Mouse (Mus musculus) neural tube, embryonic 12.5 days (tissue): Measurements from ENCODE around the gene Pfn5. TPM values are rescaled to one million over a fixed set of nuclear protein-coding genes. Genes with fewer than 3 reads are reported as not detected.
"Not testable (repeated sequence)": the region's sequence is repeated elsewhere in the genome, so short reads cannot be mapped to it uniquely, and the experiment has no call there.

ENCODE experiments used
- ATAC-seq: fragments of 200-750 bp; cut with Nextera tagmentation; 2 replicates; pipeline ENCODE4 v1.8.0; 2017; ENCODE audit warnings: low read depth, mild to moderate bottlenecking, moderate TSS enrichment, moderate library complexity; ENCODE audit not compliant: low FRiP score
- H3K27ac ChIP-seq: fragments of 300-500 bp; sonication (generic); 2 replicates; pipeline ENCODE4 v1.5.1; 2016
- H3K27me3 ChIP-seq: fragments of 300-500 bp; sonication (generic); replicated peaks from 2 replicates; pipeline ENCODE4 v1.6.1; 2016; ENCODE audit warnings: mild to moderate bottlenecking
- H3K36me3 ChIP-seq: fragments of 300-500 bp; sonication (generic); 2 replicates; pipeline ENCODE4 v1.6.1; 2016; ENCODE audit warnings: mild to moderate bottlenecking
- H3K4me1 ChIP-seq: fragments of 300-500 bp; sonication (generic); 2 replicates; pipeline ENCODE4 v1.6.1; 2016
- H3K4me2 ChIP-seq: fragments of 300-500 bp; sonication (generic); replicated peaks from 2 replicates; pipeline ENCODE4 v1.6.1; 2016; ENCODE audit warnings: mild to moderate bottlenecking
- H3K4me3 ChIP-seq: fragments of 300-500 bp; sonication (generic); 2 replicates; pipeline ENCODE4 v1.5.1; 2016
- H3K9ac ChIP-seq: fragments of 300-500 bp; sonication (generic); 2 replicates; pipeline ENCODE4 v1.6.1; 2016; ENCODE audit warnings: mild to moderate bottlenecking
- H3K9me3 ChIP-seq: fragments of 300-500 bp; sonication (generic); 2 replicates; pipeline ENCODE4 v1.6.1; 2016; ENCODE audit warnings: mild to moderate bottlenecking
- WGBS: fragments of 180-500 bp; shearing (Covaris S2); methylation state at CpG from one replicate; pipeline ENCODE4 v1.1.7; 2016; 5-methylcytosine and 5-hydroxymethylcytosine counted together
- polyA plus RNA-seq: library from polyadenylated mRNA; unstranded; fragments of >200 nt; fragmentation: Nextera tagmentation; extraction: Ambion mirVana; gene quantifications from 2 replicates; pipeline ENCODE4 v1.2.1, GENCODE M21; 2016

The Pfn5 gene
- not detected in 2 replicates for polyA plus RNA-seq

DNA sequence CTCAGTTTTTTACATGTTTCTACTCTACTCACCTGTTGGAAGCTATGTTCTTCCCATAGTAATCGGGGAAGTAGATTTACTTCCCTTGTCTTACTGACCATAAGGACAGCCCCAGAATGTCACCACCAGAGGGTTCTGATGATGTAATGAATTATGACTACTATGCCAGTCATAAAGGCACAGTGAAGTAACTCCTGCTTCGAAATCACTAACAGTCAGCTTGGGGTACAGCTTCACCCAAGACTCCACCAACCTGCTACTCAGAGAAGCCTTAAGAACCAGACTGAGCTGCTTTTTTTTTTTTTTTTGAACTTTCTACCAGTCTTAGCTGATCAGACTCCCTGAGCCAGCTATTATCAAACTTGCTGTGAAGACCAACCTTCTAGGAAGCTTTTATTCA, at the start of gene Pfn5, which contains the start of gene Asb12:
Pfn5 (plus strand) TSS at position 218 of the 400 bp plus-strand sequence.
Asb12 (minus strand) TSS at position 101 of the 400 bp plus-strand sequence.
- H3K36me3 ChIP-seq, result no peaks in the 10 kb centered on the region
- 93% methylated on average over 2 of the region's 2 CpGs for WGBS
- H3K4me1 ChIP-seq, result no peaks in the 10 kb centered on the region
- no peak within 1 kb of the TSS for H3K27ac ChIP-seq
- no peak within 1 kb of the TSS for H3K4me3 ChIP-seq
- ATAC-seq, result no peak
- no peaks in the 10 kb centered on the region for H3K9me3 ChIP-seq
- H3K9ac ChIP-seq, result no peak within 1 kb of the TSS
- H3K27me3 ChIP-seq, result no peaks in the 10 kb centered on the region
- H3K4me2 ChIP-seq, result no peak within 1 kb of the TSS

DNA sequence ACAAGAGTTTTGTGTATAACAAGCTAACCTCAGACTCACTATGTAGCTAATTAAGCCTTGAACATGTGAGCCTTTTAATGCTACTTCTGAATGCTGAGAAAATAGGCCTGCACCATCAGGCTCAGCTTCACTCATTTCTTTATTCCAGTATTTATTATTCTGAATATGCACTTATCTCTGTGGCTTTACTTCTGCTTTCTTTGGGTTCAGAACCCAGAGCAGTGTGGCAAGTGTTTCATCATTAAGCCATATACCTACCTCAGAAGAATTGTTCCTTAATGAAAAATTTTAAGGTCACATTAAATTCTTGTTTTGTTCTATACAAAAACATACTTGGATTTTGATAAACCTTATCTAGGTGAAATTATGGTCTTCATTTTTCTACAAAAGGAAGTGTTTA, 34.0 kb upstream of the Pfn5 start:
- no peak overlapping the region for H3K9ac ChIP-seq
- no peaks in the 10 kb centered on the region for H3K36me3 ChIP-seq
- ATAC-seq, result no peak
- no peak overlapping the region for H3K27ac ChIP-seq
- H3K27me3 ChIP-seq, result no peaks in the 10 kb centered on the region
- H3K4me1 ChIP-seq, result no peaks in the 10 kb centered on the region
- no peak overlapping the region for H3K4me3 ChIP-seq
- no peaks in the 10 kb centered on the region for H3K9me3 ChIP-seq
- H3K4me2 ChIP-seq, result no peak overlapping the region

DNA sequence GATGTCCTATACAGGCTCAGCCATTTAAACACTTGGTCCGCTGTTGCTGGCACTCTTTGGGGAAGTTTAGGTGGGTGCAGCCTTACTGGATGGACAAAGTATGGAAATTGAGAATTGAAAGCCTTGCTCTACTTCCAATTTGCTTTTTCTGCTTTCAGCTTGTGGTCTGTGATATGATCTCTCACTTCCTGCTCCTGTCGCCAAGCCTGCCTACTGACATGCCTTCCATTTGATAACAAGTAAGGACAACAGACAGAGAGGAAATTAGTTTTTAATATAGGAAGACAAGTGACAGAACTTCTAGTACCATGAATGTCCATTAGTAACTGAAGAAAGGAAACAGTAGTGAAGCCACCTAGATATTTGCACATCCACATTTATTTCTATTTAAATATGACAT, 32.7 kb upstream of the Pfn5 start:
- Histone ChIP-seq H3K9ac (no peak overlapping the region), H3K4me1 (no peaks in the 10 kb centered on the region), H3K9me3 (no peaks in the 10 kb centered on the region), H3K4me3 (no peak overlapping the region), H3K27me3 (no peaks in the 10 kb centered on the region), H3K36me3 (no peaks in the 10 kb centered on the region), H3K27ac (no peak overlapping the region), H3K4me2 (no peak overlapping the region)
- 85% methylated on average over 2 of the region's 2 CpGs for WGBS
- ATAC-seq, result no peak

DNA sequence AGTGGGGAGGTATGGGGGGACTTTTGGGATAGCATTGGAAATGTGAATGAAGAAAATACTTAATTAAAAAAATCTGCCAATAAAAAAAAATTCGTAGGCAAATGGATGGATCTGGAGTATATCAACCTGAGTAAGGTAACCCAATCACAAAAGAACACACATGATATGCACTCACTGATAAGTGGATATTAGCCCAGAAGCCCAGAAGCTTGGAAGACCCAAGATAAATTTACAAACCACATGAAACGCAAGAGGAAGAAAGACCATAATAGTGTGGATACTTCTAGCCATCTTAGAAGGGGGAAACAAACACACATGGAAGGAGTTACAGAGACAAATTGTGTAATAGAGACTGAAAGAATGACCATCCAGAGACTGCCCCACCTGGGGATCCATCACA, 22.4 kb upstream of the Pfn5 start:
- not testable (repeated sequence) for H3K36me3 ChIP-seq, H3K27ac ChIP-seq, H3K4me1 ChIP-seq, H3K4me2 ChIP-seq, H3K9ac ChIP-seq, ATAC-seq, H3K4me3 ChIP-seq, H3K9me3 ChIP-seq, H3K27me3 ChIP-seq
- WGBS, result 87% methylated on average over 2 of the region's 2 CpGs

DNA sequence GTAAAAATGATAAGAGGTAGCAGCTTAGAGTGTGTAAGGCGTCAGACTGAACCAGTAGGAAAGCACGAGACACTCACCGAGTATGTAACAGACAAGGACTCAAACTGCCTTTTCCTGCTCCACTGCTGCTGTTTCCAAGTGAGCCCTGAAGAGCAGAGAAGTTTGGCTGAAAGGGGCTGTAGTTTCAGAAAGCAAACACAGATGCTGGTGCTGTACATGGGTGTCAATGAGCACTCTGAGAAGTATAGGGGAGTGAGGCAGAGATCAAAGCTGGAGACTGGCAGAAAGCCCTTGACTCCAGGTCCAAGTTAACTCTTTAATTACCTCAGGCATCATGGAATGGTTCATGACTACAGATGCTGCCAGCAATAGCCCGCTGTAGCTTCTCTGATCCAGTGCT, 3.6 kb upstream of the Pfn5 start:
- Histone ChIP-seq H3K27me3 (no peaks in the 10 kb centered on the region), H3K9ac (no peak overlapping the region), H3K36me3 (no peaks in the 10 kb centered on the region), H3K27ac (no peak overlapping the region), H3K9me3 (no peaks in the 10 kb centered on the region), H3K4me1 (no peaks in the 10 kb centered on the region), H3K4me2 (no peak overlapping the region), H3K4me3 (no peak overlapping the region)
- ATAC-seq, result no peak
- WGBS, result 77% methylated on average over 4 of the region's 4 CpGs

DNA sequence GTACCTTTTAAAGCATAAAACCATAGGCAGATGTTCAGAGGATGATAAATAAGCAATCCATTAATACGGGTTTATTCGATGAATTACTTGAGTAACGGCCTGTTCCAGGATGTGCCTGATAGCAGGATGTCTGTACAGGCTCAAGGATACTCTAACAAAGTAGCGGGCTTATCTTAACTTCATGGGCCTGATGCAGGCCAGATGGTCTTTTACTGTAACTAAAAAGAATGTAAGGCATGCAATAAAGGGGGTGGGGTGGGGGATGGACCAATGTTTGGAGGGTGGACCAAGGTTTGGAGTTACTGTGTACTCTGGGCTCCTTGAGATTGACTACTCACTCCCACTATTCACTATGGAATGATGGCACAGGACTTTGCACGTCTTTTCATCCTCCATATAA, 42.7 kb downstream of the Pfn5 start:
- H3K9me3 ChIP-seq, result no peaks in the 10 kb centered on the region
- H3K9ac ChIP-seq, result no peak overlapping the region
- 87% methylated on average over 5 of the region's 5 CpGs for WGBS
- H3K4me1 ChIP-seq, result no peaks in the 10 kb centered on the region
- H3K4me2 ChIP-seq, result no peak overlapping the region
- no peaks in the 10 kb centered on the region for H3K27me3 ChIP-seq
- ATAC-seq, result no peak
- H3K36me3 ChIP-seq, result no peaks in the 10 kb centered on the region
- no peak overlapping the region for H3K27ac ChIP-seq
- H3K4me3 ChIP-seq, result no peak overlapping the region

Other genes with a start within 250 kb of the Pfn5 start
- 11.5 and 12.6 TPM in 2 replicates for gene Amer1, start 113.2 kb upstream of the Pfn5 start, polyA plus RNA-seq
- gene Asb12, start 117 bp upstream of the Pfn5 start, polyA plus RNA-seq, result 0.40 and 0.65 TPM in 2 replicates
- gene Zc4h2, start 100.4 kb downstream of the Pfn5 start, polyA plus RNA-seq, result 66.2 and 69.4 TPM in 2 replicates
- 2.7 and 2.8 TPM in 2 replicates for gene Zc3h12b, start 153.6 kb downstream of the Pfn5 start, polyA plus RNA-seq